Mouse (Mus musculus): Measurements from ENCODE around the gene Sipa1. TPM values are rescaled to one million over a fixed set of nuclear protein-coding genes. Genes with fewer than 3 reads are reported as not detected.

Sipa1 gene
- total RNA-seq, 2 experiments from 2014 or later = 27.4 to 36.9 TPM

- peak; percentile 92 for ATAC-seq (replicated peaks; ENCODE audit: low FRiP score, poor library complexity, severe bottlenecking)
Observed at GRCm38 (mm10) chr19:5609547-5610404, 53.7 kb downstream of the Sipa1 start, which contains the start of gene Kat5. TSS of gene Kat5 (minus strand) at chr19:5610237.

- no peak for ATAC-seq (replicated peaks; ENCODE audit: low FRiP score, poor library complexity, severe bottlenecking)
Observed at GRCm38 (mm10) chr19:5609171-5609546, 54.3 kb downstream of the Sipa1 start.

DNA sequence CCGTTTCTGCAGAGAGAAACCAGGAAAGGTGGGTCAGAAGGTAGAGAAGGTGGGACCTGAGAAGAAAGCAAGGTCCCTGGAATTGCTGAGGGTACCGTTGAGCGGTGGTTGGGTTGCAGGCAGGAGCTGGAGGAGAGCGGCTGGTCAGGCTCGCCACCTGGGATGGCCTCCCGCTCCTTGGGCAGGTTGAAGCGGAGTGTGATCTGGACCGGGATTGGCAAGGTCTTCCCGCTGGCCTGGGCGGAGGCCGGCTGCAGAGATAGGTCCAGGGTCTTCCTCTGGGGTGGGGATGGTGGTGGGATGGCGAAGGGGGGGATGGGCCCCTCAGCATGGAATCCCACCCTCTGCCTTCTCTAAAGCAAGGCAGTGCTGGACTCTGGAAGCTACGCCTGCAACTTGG, 54.8 kb downstream of the Sipa1 start:
- no peak for ATAC-seq (replicated peaks; ENCODE audit: low FRiP score, poor library complexity, severe bottlenecking)

DNA sequence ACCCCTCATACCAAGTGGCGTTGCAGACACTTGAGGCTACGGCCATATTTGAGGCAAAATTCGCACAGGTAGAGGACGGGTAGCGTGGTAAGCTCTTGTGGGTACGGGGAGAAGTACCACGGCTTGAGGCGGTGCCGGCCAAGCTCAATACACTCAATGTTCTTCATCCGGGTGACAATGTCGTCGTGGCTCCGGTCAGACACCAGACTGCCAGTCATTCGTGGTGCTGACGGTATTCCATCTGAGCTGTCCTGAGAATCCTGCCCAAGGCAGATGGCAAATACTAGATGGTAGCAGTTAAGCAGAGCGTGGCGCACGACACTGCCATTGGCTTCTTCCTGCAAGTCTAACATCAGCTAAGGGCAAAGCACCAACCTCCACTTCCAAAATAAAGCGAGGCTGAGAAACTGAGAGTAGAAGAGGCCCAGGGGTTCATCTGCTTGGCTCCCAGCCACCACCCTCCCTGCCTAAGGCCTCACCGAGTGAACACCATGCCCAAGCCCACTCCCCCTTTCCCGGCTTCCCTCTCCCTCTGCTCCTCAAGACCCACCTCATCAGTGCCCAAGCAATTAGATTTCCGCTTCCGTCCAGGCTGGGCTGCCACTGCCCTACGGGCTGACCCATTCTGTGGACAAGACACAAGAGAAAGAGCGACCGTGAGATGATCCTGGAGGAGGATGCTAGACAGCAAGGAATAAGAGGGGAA, 55.6 kb downstream of the Sipa1 start:
- no peak for ATAC-seq (replicated peaks; ENCODE audit: low FRiP score, poor library complexity, severe bottlenecking)

- ATAC-seq (replicated peaks; ENCODE audit: low FRiP score, poor library complexity, severe bottlenecking) = no peak
Observed at GRCm38 (mm10) chr19:5606196-5606595, 57.3 kb downstream of the Sipa1 start.

- ATAC-seq (replicated peaks; ENCODE audit: low FRiP score, poor library complexity, severe bottlenecking) = no peak
Observed at GRCm38 (mm10) chr19:5605126-5605525, 58.4 kb downstream of the Sipa1 start.

DNA sequence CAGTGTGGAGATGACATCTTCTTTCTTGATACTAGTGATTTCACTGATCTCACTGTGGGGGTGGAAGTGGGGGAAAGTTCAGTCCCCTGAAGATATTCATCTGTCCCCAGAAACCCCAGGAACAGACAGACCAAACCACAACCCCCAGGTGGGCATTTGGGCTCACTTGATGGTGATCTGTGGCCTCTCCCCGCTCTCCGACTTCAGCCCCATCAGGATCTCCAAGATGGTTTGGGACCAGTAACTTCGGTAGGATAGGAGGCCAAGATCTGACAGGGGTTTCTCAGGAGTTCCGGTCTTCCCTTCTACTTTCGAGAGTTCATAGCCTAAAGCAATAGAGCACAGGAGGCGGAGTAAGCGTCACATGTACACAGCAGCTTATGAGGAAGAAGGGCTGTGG, 59.8 kb downstream of the Sipa1 start:
- no peak for ATAC-seq (replicated peaks; ENCODE audit: low FRiP score, poor library complexity, severe bottlenecking)

- peak; percentile 87 for ATAC-seq (replicated peaks; ENCODE audit: low FRiP score, poor library complexity, severe bottlenecking)
Observed at GRCm38 (mm10) chr19:5601752-5602541, 61.6 kb downstream of the Sipa1 start, which contains the start of gene Rnaseh2c. TSS of gene Rnaseh2c (plus strand) at chr19:5601873.

Other genes with a start within 250 kb of the Sipa1 start
- gene Drap1, start 238.7 kb downstream of the Sipa1 start, total RNA-seq (2015; ENCODE audit: low replicate concordance) = 15.0 and 32.4 TPM in 2 replicates
- 15.8 and 18.0 TPM in 2 replicates for gene Drap1, start 238.7 kb downstream of the Sipa1 start, total RNA-seq (2017; ENCODE audit: low replicate concordance)
- 14.8 and 16.1 TPM in 2 replicates for gene AI837181, start 238.6 kb downstream of the Sipa1 start, total RNA-seq (2015; ENCODE audit: low replicate concordance)
- gene AI837181, start 238.6 kb downstream of the Sipa1 start, total RNA-seq (2017; ENCODE audit: low replicate concordance) = 5.3 and 7.7 TPM in 2 replicates
- gene Fosl1, start 216.2 kb downstream of the Sipa1 start, total RNA-seq (2015; ENCODE audit: low replicate concordance) = 0.42 TPM in 1 of 2 replicates, not detected in the other
- not detected in 2 replicates for gene Fosl1, start 216.2 kb downstream of the Sipa1 start, total RNA-seq (2017; ENCODE audit: low replicate concordance)
- gene Ccdc85b, start 205.8 kb downstream of the Sipa1 start, total RNA-seq (2015; ENCODE audit: low replicate concordance) = 0.38 TPM in 1 of 2 replicates, not detected in the other
- gene Ccdc85b, start 205.8 kb downstream of the Sipa1 start, total RNA-seq (2017; ENCODE audit: low replicate concordance) = 0.14 and 0.17 TPM in 2 replicates
- gene Fibp, start 203.1 kb downstream of the Sipa1 start, total RNA-seq (2015; ENCODE audit: low replicate concordance) = 13.2 and 15.2 TPM in 2 replicates
- gene Fibp, start 203.1 kb downstream of the Sipa1 start, total RNA-seq (2017; ENCODE audit: low replicate concordance) = 17.6 and 19.0 TPM in 2 replicates
- gene Ctsw, start 195.2 kb downstream of the Sipa1 start, total RNA-seq (2015; ENCODE audit: low replicate concordance) = not detected in 2 replicates
- not detected in 2 replicates for gene Ctsw, start 195.2 kb downstream of the Sipa1 start, total RNA-seq (2017; ENCODE audit: low replicate concordance)
- not detected in 2 replicates for gene Efemp2, start 189.8 kb downstream of the Sipa1 start, total RNA-seq (2015; ENCODE audit: low replicate concordance)
- 3.4 TPM in 1 of 2 replicates, not detected in the other for gene Efemp2, start 189.8 kb downstream of the Sipa1 start, total RNA-seq (2017; ENCODE audit: low replicate concordance)
- gene Mus81, start 175.3 kb downstream of the Sipa1 start, total RNA-seq (2015; ENCODE audit: low replicate concordance) = 12.5 and 18.6 TPM in 2 replicates
- 1.8 and 8.3 TPM in 2 replicates for gene Mus81, start 175.3 kb downstream of the Sipa1 start, total RNA-seq (2017; ENCODE audit: low replicate concordance)
- gene Cfl1, start 173.3 kb downstream of the Sipa1 start, total RNA-seq (2015; ENCODE audit: low replicate concordance) = 516 and 540 TPM in 2 replicates
- 293 and 380 TPM in 2 replicates for gene Cfl1, start 173.3 kb downstream of the Sipa1 start, total RNA-seq (2017; ENCODE audit: low replicate concordance)
- gene 1700020D05Rik, start 159.9 kb downstream of the Sipa1 start, total RNA-seq (2015; ENCODE audit: low replicate concordance) = not detected in 2 replicates
- gene 1700020D05Rik, start 159.9 kb downstream of the Sipa1 start, total RNA-seq (2017; ENCODE audit: low replicate concordance) = 1.1 and 1.3 TPM in 2 replicates
- gene Snx32, start 153.2 kb downstream of the Sipa1 start, total RNA-seq (2015; ENCODE audit: low replicate concordance) = 1.9 and 2.9 TPM in 2 replicates
- gene Snx32, start 153.2 kb downstream of the Sipa1 start, total RNA-seq (2017; ENCODE audit: low replicate concordance) = 11.7 and 13.4 TPM in 2 replicates
- gene Ovol1, start 103.1 kb downstream of the Sipa1 start, total RNA-seq (2015; ENCODE audit: low replicate concordance) = not detected in 2 replicates
- not detected in 2 replicates for gene Ovol1, start 103.1 kb downstream of the Sipa1 start, total RNA-seq (2017; ENCODE audit: low replicate concordance)
- 2.9 and 5.2 TPM in 2 replicates for gene Ap5b1, start 95.7 kb downstream of the Sipa1 start, total RNA-seq (2015; ENCODE audit: low replicate concordance)
- 1.8 and 4.7 TPM in 2 replicates for gene Ap5b1, start 95.7 kb downstream of the Sipa1 start, total RNA-seq (2017; ENCODE audit: low replicate concordance)
- gene Rnaseh2c, start 61.8 kb downstream of the Sipa1 start, total RNA-seq (2015; ENCODE audit: low replicate concordance) = 14.4 and 52.2 TPM in 2 replicates
- gene Rnaseh2c, start 61.8 kb downstream of the Sipa1 start, total RNA-seq (2017; ENCODE audit: low replicate concordance) = 19.3 and 79.3 TPM in 2 replicates
- gene Kat5, start 53.5 kb downstream of the Sipa1 start, total RNA-seq (2015; ENCODE audit: low replicate concordance) = 8.2 and 11.3 TPM in 2 replicates
- gene Kat5, start 53.5 kb downstream of the Sipa1 start, total RNA-seq (2017; ENCODE audit: low replicate concordance) = 22.0 and 28.9 TPM in 2 replicates
- gene Rela, start 26.2 kb downstream of the Sipa1 start, total RNA-seq (2015; ENCODE audit: low replicate concordance) = 13.1 and 25.1 TPM in 2 replicates
- gene Rela, start 26.2 kb downstream of the Sipa1 start, total RNA-seq (2017; ENCODE audit: low replicate concordance) = 15.5 and 22.0 TPM in 2 replicates
- gene Map3k11, start 25.0 kb upstream of the Sipa1 start, total RNA-seq (2015; ENCODE audit: low replicate concordance) = 5.0 and 7.3 TPM in 2 replicates
- 8.4 and 11.2 TPM in 2 replicates for gene Map3k11, start 25.0 kb upstream of the Sipa1 start, total RNA-seq (2017; ENCODE audit: low replicate concordance)
- gene Pcnx3, start 25.2 kb upstream of the Sipa1 start, total RNA-seq (2015; ENCODE audit: low replicate concordance) = 10.7 and 16.3 TPM in 2 replicates
- gene Pcnx3, start 25.2 kb upstream of the Sipa1 start, total RNA-seq (2017; ENCODE audit: low replicate concordance) = 14.8 and 20.3 TPM in 2 replicates
- not detected in 2 replicates for gene Kcnk7, start 40.7 kb upstream of the Sipa1 start, total RNA-seq (2015; ENCODE audit: low replicate concordance)
- gene Kcnk7, start 40.7 kb upstream of the Sipa1 start, total RNA-seq (2017; ENCODE audit: low replicate concordance) = not detected in 2 replicates
- 27.5 and 57.9 TPM in 2 replicates for gene Ehbp1l1, start 62.6 kb upstream of the Sipa1 start, total RNA-seq (2015; ENCODE audit: low replicate concordance)
- gene Ehbp1l1, start 62.6 kb upstream of the Sipa1 start, total RNA-seq (2017; ENCODE audit: low replicate concordance) = 236 and 446 TPM in 2 replicates
- 11.5 and 30.4 TPM in 2 replicates for gene Fam89b, start 65.9 kb upstream of the Sipa1 start, total RNA-seq (2015; ENCODE audit: low replicate concordance)
- gene Fam89b, start 65.9 kb upstream of the Sipa1 start, total RNA-seq (2017; ENCODE audit: low replicate concordance) = 8.5 and 10.5 TPM in 2 replicates
- gene Ltbp3, start 77.2 kb upstream of the Sipa1 start, total RNA-seq (2015; ENCODE audit: low replicate concordance) = 0.63 TPM in 1 of 2 replicates, not detected in the other
- gene Ltbp3, start 77.2 kb upstream of the Sipa1 start, total RNA-seq (2017; ENCODE audit: low replicate concordance) = 0.68 TPM in 1 of 2 replicates, not detected in the other
- gene Scyl1, start 107.7 kb upstream of the Sipa1 start, total RNA-seq (2015; ENCODE audit: low replicate concordance) = 8.2 and 12.9 TPM in 2 replicates
- gene Scyl1, start 107.7 kb upstream of the Sipa1 start, total RNA-seq (2017; ENCODE audit: low replicate concordance) = 9.1 and 11.9 TPM in 2 replicates
- gene Frmd8, start 211.6 kb upstream of the Sipa1 start, total RNA-seq (2015; ENCODE audit: low replicate concordance) = 5.4 and 6.0 TPM in 2 replicates
- gene Frmd8, start 211.6 kb upstream of the Sipa1 start, total RNA-seq (2017; ENCODE audit: low replicate concordance) = 4.2 and 6.8 TPM in 2 replicates
- 14.0 and 14.6 TPM in 2 replicates for gene Slc25a45, start 214.1 kb upstream of the Sipa1 start, total RNA-seq (2015; ENCODE audit: low replicate concordance)
- 10.0 and 11.3 TPM in 2 replicates for gene Slc25a45, start 214.1 kb upstream of the Sipa1 start, total RNA-seq (2017; ENCODE audit: low replicate concordance)
- gene Tigd3, start 230.4 kb upstream of the Sipa1 start, total RNA-seq (2015; ENCODE audit: low replicate concordance) = 0.38 and 1.0 TPM in 2 replicates
- gene Tigd3, start 230.4 kb upstream of the Sipa1 start, total RNA-seq (2017; ENCODE audit: low replicate concordance) = 3.1 and 6.1 TPM in 2 replicates
- 19.4 and 34.3 TPM in 2 replicates for gene Dpf2, start 249.3 kb upstream of the Sipa1 start, total RNA-seq (2015; ENCODE audit: low replicate concordance)
- 58.8 and 71.4 TPM in 2 replicates for gene Dpf2, start 249.3 kb upstream of the Sipa1 start, total RNA-seq (2017; ENCODE audit: low replicate concordance)